Mouse (Mus musculus) retina, adult 2 months (tissue): ENCODE measurements around the gene Samhd1.

Source experiments
- DNase-seq: peaks from one replicate; pipeline ENCODE4 v3.0.0-alpha.2; 2012; ENCODE audit warnings: low read depth, low spot score

Samhd1 gene

GRCm38 (mm10) chr2:157073378-157074052, 61.5 kb downstream of the Samhd1 start:
- DNase-seq: no peak

GRCm38 (mm10) chr2:157072316-157072990, 62.6 kb downstream of the Samhd1 start:
- no peak for DNase-seq

- no peak for DNase-seq
These were observed 63.5 kb downstream of the Samhd1 start for GRCm38 (mm10) chr2:157071556-157071955.

- DNase-seq: no peak
These were observed 64.7 kb downstream of the Samhd1 start for GRCm38 (mm10) chr2:157070365-157070764.

DNA sequence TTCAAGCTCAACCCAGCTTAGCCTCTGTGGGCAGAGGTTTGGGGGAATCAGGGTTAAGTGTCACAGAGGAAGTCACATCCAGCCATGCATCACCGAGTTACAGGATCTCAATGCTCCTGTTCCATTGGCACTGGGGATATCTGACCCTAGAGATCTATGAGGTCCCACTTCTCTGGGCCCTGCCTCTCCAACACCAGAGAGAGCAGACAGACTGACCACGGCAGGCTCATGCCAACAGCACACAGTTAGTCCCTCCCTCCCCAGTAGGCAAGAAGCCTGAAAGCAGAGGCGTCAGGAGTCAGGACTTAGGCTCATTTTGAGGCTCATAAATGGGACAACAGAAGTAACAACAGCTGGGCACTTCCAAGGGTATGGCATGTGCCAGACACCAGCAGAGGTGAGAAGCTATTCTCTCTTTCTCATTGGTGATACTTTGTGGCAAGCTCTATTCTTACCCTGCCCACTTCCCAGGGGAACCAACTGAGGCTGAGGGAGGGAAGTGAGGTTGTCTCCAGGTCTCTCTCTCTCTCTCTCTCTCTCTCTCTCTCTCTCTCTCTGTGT, 65.2 kb downstream of the Samhd1 start:
- no peak for DNase-seq

DNA sequence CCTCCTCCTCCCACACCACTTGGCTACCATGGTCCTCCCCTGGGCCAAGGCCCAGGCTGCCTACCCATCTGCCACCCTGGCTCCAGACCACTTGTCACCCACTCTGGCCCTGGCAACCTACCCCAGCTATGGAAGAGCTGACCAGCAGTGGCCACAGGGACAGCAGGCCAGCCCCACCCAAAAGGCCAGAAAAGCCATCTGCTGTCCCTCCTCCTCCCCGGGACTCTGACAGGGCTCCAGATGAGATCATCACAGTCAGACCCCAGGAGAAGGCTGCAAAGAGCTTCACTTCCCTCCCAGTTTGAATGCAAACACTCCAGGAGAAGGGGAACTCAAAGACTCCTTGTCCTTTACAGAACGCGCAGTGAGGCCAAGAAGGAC, 65.7 kb downstream of the Samhd1 start:
- DNase-seq: no peak

- no peak for DNase-seq
These were observed 66.2 kb downstream of the Samhd1 start for GRCm38 (mm10) chr2:157068701-157069354.

DNA sequence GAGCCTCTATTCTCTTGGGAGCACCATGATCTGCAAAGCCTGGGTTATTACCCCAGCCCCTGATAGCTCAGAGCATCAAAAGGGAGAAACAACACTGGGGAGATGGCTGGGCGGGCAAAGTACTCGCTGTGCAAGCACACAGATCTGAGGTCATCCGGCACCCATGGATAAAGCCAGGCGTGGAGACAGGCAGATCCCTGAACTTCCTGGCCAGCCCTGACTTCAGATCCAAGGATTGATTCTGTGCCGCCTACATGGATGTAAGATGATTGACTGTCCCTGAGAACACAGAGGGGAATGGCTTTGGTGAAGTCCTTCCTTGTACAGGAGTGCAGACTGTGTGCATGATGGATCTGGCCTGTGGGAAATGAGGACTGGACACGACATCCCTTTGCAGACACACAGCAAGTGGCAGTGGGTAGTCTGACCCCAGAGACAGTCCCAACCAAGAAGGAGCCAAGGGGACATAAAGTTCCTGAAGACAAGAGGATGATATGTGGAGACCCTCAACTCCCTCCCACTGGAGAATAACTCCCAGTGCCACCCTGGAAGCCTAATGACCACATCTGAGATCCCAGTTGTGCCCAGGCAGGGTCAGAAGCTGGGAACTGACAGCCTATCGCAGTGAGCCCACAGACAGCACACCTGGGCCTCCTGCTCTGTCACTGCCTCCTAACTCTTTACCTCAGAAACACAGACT, 68.2 kb downstream of the Samhd1 start:
- no peak for DNase-seq

DNA sequence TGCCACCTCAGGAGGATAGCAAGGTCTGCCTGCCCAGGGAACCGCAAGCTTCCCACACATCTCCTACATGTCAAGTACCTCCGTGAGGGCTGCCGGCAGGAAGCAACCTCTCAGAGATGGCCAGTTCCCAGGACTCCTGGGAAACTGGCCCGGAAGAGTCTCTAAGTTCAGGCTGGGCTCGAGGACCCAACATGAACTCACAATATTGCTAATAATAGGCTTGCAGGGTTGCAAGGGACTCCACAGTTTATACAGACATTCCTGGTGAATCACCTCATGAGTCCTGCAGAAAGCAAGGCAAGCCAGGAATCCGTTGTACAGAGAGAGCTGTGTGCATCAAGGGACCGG, 69.2 kb downstream of the Samhd1 start:
- no peak for DNase-seq

DNA sequence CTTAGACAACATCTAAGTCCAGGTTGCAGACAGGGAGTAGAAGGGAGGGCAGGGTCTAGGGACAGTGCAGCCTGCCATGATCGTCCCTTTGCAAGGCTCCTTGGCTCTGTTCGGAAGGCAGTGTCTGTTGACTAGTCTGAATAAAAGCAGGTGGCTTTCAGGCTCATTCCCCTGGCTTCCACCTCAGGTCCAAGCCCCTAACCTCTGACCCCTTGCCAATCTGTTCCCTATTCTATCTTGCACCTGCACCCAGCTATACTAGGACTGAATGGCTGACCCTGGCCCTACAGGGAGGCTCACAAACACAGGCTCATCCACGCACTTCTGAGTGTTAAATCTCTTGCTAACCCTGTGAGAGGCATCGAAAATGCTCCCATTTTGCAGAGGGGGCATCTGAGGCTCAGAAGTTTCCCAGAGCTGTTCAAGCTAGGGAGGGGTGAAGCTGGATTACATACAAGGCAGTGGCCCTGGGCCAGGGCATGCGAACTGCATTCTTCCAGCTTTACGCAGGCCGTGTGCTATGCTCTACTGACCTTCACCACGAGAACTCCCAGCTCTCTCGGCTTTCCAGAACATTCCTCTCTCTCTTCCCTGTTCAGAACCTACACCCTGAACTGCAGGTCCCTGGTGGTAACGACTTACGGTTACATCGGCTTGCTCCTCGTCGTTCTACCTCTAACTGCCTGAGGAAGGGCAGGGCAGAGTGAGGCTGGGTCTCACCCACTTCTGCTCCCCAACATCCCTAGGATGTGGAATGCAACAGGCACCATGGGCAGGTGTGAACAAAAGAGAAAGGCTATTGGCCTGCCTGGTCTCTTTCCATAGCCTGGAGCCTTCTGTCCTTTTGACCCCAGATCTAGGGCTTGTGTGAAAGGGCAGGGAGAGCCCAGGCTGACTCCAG, 69.8 kb downstream of the Samhd1 start:
- no peak for DNase-seq

- DNase-seq: no peak
These were observed 70.9 kb downstream of the Samhd1 start for GRCm38 (mm10) chr2:157064136-157064535.

DNA sequence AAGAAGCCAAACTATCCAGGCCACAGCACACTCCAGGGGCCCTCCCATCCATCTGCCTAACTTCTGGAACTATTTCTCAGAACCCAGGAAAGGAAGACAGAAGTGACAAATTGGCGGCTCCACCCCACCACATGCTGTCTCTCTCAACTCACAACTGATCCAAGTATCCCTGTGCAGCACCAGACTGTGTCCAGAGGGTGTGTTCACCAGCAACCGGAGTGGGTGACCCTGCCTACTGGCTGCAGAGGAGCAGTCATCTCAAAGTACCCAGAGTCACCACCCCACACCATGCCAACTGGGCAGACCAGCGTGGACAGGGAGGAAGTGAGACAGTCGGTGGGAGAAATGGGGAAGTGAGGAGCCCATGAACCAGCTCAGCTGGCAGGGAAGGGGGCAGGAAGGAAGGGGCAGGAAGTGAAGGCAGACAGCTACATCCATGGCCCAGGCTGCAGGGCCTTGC, 71.8 kb downstream of the Samhd1 start:
- DNase-seq: no peak

DNA sequence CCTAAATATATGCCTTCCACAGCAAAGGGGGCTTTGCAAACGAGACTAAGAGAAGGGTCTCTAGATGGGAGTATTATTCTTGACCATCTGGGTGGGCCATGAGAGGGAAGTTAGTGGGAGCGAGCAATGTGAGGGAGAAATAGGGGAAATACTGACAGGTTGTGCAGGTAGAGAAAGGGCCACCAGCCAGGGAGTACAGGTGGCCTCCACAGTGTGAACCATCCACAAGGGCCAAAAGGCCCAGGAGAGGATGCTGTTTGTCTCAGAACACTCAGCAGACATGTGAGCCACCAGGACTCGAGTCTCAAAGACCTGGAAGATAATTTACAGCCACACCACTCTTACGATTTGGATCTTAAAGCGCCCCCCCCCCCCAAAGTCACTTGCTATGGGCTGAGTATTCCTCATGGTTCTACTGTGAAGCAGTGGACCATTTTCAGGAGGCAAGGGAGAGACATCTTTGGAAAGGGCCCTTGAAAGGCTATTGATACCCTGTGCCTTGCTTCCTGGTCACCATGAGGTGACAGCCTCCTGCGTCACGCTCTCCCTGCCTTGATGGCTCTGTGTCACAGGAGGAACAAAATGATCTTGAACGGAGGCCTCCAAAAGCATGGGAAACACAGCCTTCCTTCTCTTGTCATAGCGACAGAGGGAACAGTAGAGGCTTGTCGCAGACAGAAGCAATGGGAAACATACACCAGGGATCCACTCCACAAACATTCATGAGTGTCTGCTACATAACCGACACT, 74.3 kb downstream of the Samhd1 start:
- DNase-seq: no peak

GRCm38 (mm10) chr2:157060037-157060436, 75.0 kb downstream of the Samhd1 start:
- DNase-seq: no peak

- no peak for DNase-seq
These were observed 75.9 kb downstream of the Samhd1 start for GRCm38 (mm10) chr2:157059166-157059565.

GRCm38 (mm10) chr2:157058342-157058998, 76.6 kb downstream of the Samhd1 start:
- DNase-seq: no peak

GRCm38 (mm10) chr2:157057758-157058157, 77.3 kb downstream of the Samhd1 start:
- no peak for DNase-seq

DNA sequence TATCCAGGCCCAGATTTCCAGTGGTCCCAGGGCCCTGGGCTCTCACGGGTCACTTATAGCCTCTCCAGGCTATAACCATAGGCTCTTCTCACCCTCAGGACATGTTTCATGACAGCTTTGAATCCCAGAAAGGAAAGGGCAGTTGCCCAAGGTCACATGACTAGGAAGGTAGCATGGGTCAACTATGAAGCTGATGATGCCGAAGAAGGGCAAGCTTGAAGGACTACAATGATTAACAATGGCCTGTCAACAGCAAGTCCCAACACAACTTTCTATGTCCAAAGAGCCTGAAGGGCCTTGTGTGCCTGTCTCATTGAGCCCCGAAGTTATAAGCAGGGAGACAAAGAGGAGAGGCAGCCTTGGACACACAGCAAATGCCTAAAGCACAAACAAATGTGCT, 77.9 kb downstream of the Samhd1 start:
- DNase-seq: no peak

GRCm38 (mm10) chr2:157055721-157056120, 79.3 kb downstream of the Samhd1 start:
- DNase-seq: no peak

GRCm38 (mm10) chr2:157054816-157055215, 80.2 kb downstream of the Samhd1 start:
- no peak for DNase-seq
